Mouse (Mus musculus) layer of hippocampus, postnatal 14 days (tissue): ENCODE measurements around the gene Lactb. TPM values are rescaled to one million over a fixed set of nuclear protein-coding genes. Genes with fewer than 3 reads are reported as not detected.

Experiments
- total RNA-seq, 2 experiments: library from RNA; stranded (reverse); gene quantifications; 2 replicates each; pipeline ENCODE4 v1.2.3; 2021

Gene Lactb
- total RNA-seq, 2 experiments from 2014 or later, result 15.2 to 18.0 TPM

Other genes with a start within 250 kb of the Lactb start
- 10 to 100 TPM; 27.6 to 30.7 TPM for gene Aph1b, start 180.0 kb downstream of the Lactb start, total RNA-seq
- gene Gm10647, start 178.4 kb downstream of the Lactb start, total RNA-seq, result under 1 TPM; 0.48 to 0.67 TPM
- 1 to 10 TPM; 5.2 to 5.3 TPM for gene Aph1c, start 140.8 kb downstream of the Lactb start, total RNA-seq
- gene Rab8b, start 55.8 kb downstream of the Lactb start, total RNA-seq, result 10 to 100 TPM; 31.6 to 33.7 TPM
- 10 to 100 TPM; 49.5 to 53.1 TPM for gene Rps27l, start 29.4 kb downstream of the Lactb start, total RNA-seq
- 100 to 1,000 TPM; 230 to 252 TPM for gene Tpm1, start 73.9 kb upstream of the Lactb start, total RNA-seq